Mouse (Mus musculus) left cerebral cortex, adult 2 months (tissue): ENCODE data around the gene Sept8. TPM values are rescaled to one million over a fixed set of nuclear protein-coding genes. Genes with fewer than 3 reads are reported as not detected.
A peak's percentile ranks its signal among the peaks of the same experiment; 100 is the strongest.

Experiments
- DNase-seq, 2 experiments: peaks; one replicate each; pipeline ENCODE4 v3.0.0; 2021 to 2022; ENCODE audit warnings: low spot score in 2 of 2, mixed read lengths in 1 of 2; ENCODE audit errors: extremely low spot score in 1 of 2
- H3K27ac ChIP-seq: fragments of 200-600 bp; 2 replicates; pipeline ENCODE4 v1.8.1; 2022
- H3K4me3 ChIP-seq: fragments of 200-600 bp; 2 replicates; pipeline ENCODE4 v1.8.1; 2022
- CTCF ChIP-seq: fragments of 200-600 bp; IDR thresholded peaks from 2 replicates; pipeline ENCODE4 v1.8.1; 2022; ENCODE audit warnings: antibody characterized with exemption, mild to moderate bottlenecking, moderate library complexity
- intact Hi-C: fragments of 180-260 bp; cut with DNase I; formaldehyde crosslinking; loops from one replicate; pipeline ENCODE4 v1.15.1; 2025
- long read RNA-seq, 2 experiments: library from polyadenylated mRNA; stranded (forward); transcript quantifications; one replicate each; pipeline ENCODE4 v2.0.0; 2021; ENCODE audit warnings: borderline mapping rate in 2 of 2
- total RNA-seq, 2 experiments: library from RNA; stranded (reverse); gene quantifications; 2 replicates each; pipeline ENCODE4 v1.2.3; 2021

Sept8 gene
- total RNA-seq = 100 to 1,000 TPM; 304 to 314 TPM
- long read RNA-seq, experiment 1, full-length matches to known transcripts = 188 of 382 reads
- long read RNA-seq, experiment 1, partial matches to known transcripts = 19 of 382 reads
- long read RNA-seq, experiment 1, other reads (novel, unspliced or antisense) = 175 of 382 reads
- long read RNA-seq, experiment 2, full-length matches to known transcripts = 113 of 246 reads
- long read RNA-seq, experiment 2, partial matches to known transcripts = 14 of 246 reads
- long read RNA-seq, experiment 2, other reads (novel, unspliced or antisense) = 119 of 246 reads

GRCm38 (mm10) chr11:53519207-53520121 lies at the start of gene Sept8:
Sept8 (plus strand) TSS chr11:53519257.
- no peak; the same call in 1 of the 2 replicates for TF ChIP-seq CTCF
- H3K4me3 ChIP-seq = peak within 1 kb of the TSS; percentile 81
- DNase-seq = peak; percentile 67 to 71
- intact Hi-C loops = loop anchor here (2.0 kb wide), 2 partner anchors 23 to 49 kb away; partner anchors contain the start of gene Gm9837
- H3K27ac ChIP-seq = peak within 1 kb of the TSS; percentile 99

- Histone ChIP-seq H3K27ac (peak overlapping the region; percentile 85), H3K4me3 (no peak overlapping the region; the same call in 1 of the 2 replicates)
- DNase-seq = peak in 1 of 2 experiments; percentile 33
- intact Hi-C loops = loop anchor here (10.0 kb wide), 1 partner anchor 375 kb away; no protein-coding TSS in a partner anchor
- no peak for TF ChIP-seq CTCF
Observed at GRCm38 (mm10) chr11:53469294-53469967, 49.6 kb upstream of the Sept8 start.

- intact Hi-C loops = loop anchor here (1.0 to 10.0 kb wide), 7 partner anchors 27 to 375 kb away; partner anchors contain the start of gene Kif3a
- TF ChIP-seq CTCF = peak; percentile 92
- DNase-seq = peak; percentile 91 to 94
- peak within 1 kb of the TSS; percentile 85 for H3K27ac ChIP-seq
- H3K4me3 ChIP-seq = peak within 1 kb of the TSS; percentile 29
Observed at GRCm38 (mm10) chr11:53469968-53470695, 48.9 kb upstream of the Sept8 start, which contains the start of gene Gm9837. Gm9837 (minus strand) TSS chr11:53470479.

- intact Hi-C loops = loop anchor here (5.0 kb wide), 1 partner anchor 95 kb away; the partner anchor contains the start of gene Kif3a
- TF ChIP-seq CTCF = peak; percentile 39
- no peak overlapping the region for H3K27ac ChIP-seq
Observed at GRCm38 (mm10) chr11:53472709-53473108, 46.3 kb upstream of the Sept8 start.

GRCm38 (mm10) chr11:53475620-53476019 lies 43.4 kb upstream of the Sept8 start:
- Histone ChIP-seq H3K27ac (peak overlapping the region; percentile 79), H3K4me3 (peak overlapping the region; percentile 28)
- intact Hi-C loops = no loop called here
- no peak for TF ChIP-seq CTCF
- DNase-seq = no peak

More at GRCm38 (mm10) chr11:53472709-53473108, 46.3 kb upstream of the Sept8 start:
- no peak overlapping the region for H3K4me3 ChIP-seq
- DNase-seq = no peak

GRCm38 (mm10) chr11:53477833-53478232 lies 41.2 kb upstream of the Sept8 start:
- no peak for DNase-seq
- intact Hi-C loops = no loop called here
- Histone ChIP-seq H3K27ac (peak overlapping the region; percentile 98; the same call in 1 of the 2 replicates), H3K4me3 (peak overlapping the region; percentile 75)
- TF ChIP-seq CTCF = no peak

- H3K4me3 ChIP-seq = peak overlapping the region; percentile 75
- TF ChIP-seq CTCF = no peak
- peak; percentile 51 to 55 for DNase-seq
- intact Hi-C loops = no loop called here
- H3K27ac ChIP-seq = peak overlapping the region; percentile 98
Observed at GRCm38 (mm10) chr11:53478383-53479170, 40.5 kb upstream of the Sept8 start.

- TF ChIP-seq CTCF = no peak
- intact Hi-C loops = no loop called here
- peak overlapping the region; percentile 98 for H3K27ac ChIP-seq
- peak; percentile 51 to 52 for DNase-seq
- H3K4me3 ChIP-seq = peak overlapping the region; percentile 75
Observed at GRCm38 (mm10) chr11:53479171-53479782, 39.8 kb upstream of the Sept8 start.

GRCm38 (mm10) chr11:53479783-53480301 lies 39.2 kb upstream of the Sept8 start, which contains the start of the genes Gm9945 and Sowaha:
Gm9945 (plus strand) TSS chr11:53480166.
Sowaha (minus strand) TSS chr11:53480274.
- intact Hi-C loops = no loop called here
- peak within 1 kb of the TSS; percentile 98 for H3K27ac ChIP-seq
- peak; percentile 64 to 74 for DNase-seq
- TF ChIP-seq CTCF = no peak; the same call in none of the 2 replicates
- peak within 1 kb of the TSS; percentile 75 for H3K4me3 ChIP-seq
